Mouse (Mus musculus): ENCODE measurements around the gene Nat8f3.

GRCm38 (mm10) chr6:85813339-85813738 lies 47.8 kb upstream of the Nat8f3 start:
- TF ChIP-seq CTCF (IDR thresholded peaks at IDR 0.05; ENCODE audit: borderline replicate concordance, extremely low read depth, insufficient read depth, insufficient read length) (no peak), POLR2A (IDR thresholded peaks at IDR 0.05; ENCODE audit: borderline replicate concordance, extremely low read depth, insufficient read depth, insufficient read length, poor library complexity, severe bottlenecking) (no peak)

Measured in brain, embryonic 14.5 days (tissue).